Comparison of ENCODE assay signal across 8 mouse cellular contexts in genomic region chr13:31810375-31810692, GRCm38 (mm10). TPM values are rescaled to one million over a fixed set of nuclear protein-coding genes. Genes with fewer than 3 reads are reported as not detected.
DNase-seq lines count a peak whose midpoint lies in the region; ATAC-seq and TF ChIP-seq lines count a peak whose summit lies in the region.

No protein-coding gene starts in this region.

- H3K4me1 ChIP-seq in heart, adult 2 months (ENCODE audit: control insufficient read depth, insufficient read depth, low read length), result peaks cover 2% of the 10 kb centered on the region; the same call in 1 of the 2 replicates
- peaks cover 27% of the 10 kb centered on the region for H3K4me1 ChIP-seq in liver, embryonic 12.5 days

- DNase-seq in heart, adult 2 months, result no peak
- DNase-seq in heart, postnatal 25 days (ENCODE audit: low spot score), result no peak
- peak; percentile 55 for DNase-seq in retina, embryonic 14.5 days (ENCODE audit: low spot score)
- no peak for DNase-seq in retina, postnatal 1 day
- no peak for DNase-seq in urinary bladder, postnatal 10 days (ENCODE audit: low spot score)
- DNase-seq in embryo, embryonic 10.5 days (ENCODE audit: low spot score), result no peak
- DNase-seq in urinary bladder, postnatal 36 days (ENCODE audit: low spot score in 2 of 2), result no peak

- H3K36me3 ChIP-seq in heart, adult 2 months (ENCODE audit: control insufficient read depth, insufficient read depth, low read length), result no peaks in the 10 kb centered on the region
- H3K36me3 ChIP-seq in liver, embryonic 12.5 days, result no peaks in the 10 kb centered on the region

- no peak for TF ChIP-seq POLR2A in heart, adult 2 months (IDR thresholded peaks at IDR 0.05; ENCODE audit: insufficient read depth, low read depth, low read length)

- peak overlapping the region; percentile 54; the same call in 1 of the 2 replicates for H3K4me2 ChIP-seq in liver, embryonic 12.5 days

- no peak for TF ChIP-seq EP300 in heart, adult 2 months (IDR thresholded peaks at IDR 0.05; ENCODE audit: insufficient read depth, low read depth, low read length)

- H3K27me3 ChIP-seq in heart, adult 2 months (ENCODE audit: control insufficient read depth, insufficient read depth, low read length), result peaks cover 18% of the 10 kb centered on the region
- peaks cover 95% of the 10 kb centered on the region for H3K27me3 ChIP-seq in liver, embryonic 12.5 days (replicated peaks)

- intact Hi-C loops in heart, adult 2 months (cut with DNase I), result no loop called here
- intact Hi-C loops in heart, postnatal 25 days (cut with DNase I), result no loop called here

- H3K79me2 ChIP-seq in heart, adult 2 months (replicated peaks; ENCODE audit: control insufficient read depth, insufficient read depth, low read length), result no peaks in the 10 kb centered on the region; the same call in 1 of the 2 replicates

- no peak for TF ChIP-seq CTCF in heart, adult 2 months (IDR thresholded peaks at IDR 0.05)

- H3K9me3 ChIP-seq in liver, embryonic 12.5 days (replicated peaks), result no peaks in the 10 kb centered on the region

- ATAC-seq in liver, embryonic 12.5 days, result no peak

- WGBS in heart, adult 2 months, result 23% methylated on average over 9 of the region's 9 CpGs
- WGBS in liver, embryonic 12.5 days (ENCODE audit: insufficient replicate concordance), result 2% methylated on average over 9 of the region's 9 CpGs

- H3K27ac ChIP-seq in heart, adult 2 months, result peak overlapping the region; percentile 65
- H3K27ac ChIP-seq in liver, embryonic 12.5 days, result no peak overlapping the region

- peak overlapping the region; percentile 79 for H3K9ac ChIP-seq in heart, adult 2 months (ENCODE audit: low read depth, low read length)
- no peak overlapping the region for H3K9ac ChIP-seq in liver, embryonic 12.5 days

- peak overlapping the region; percentile 36 for H3K4me3 ChIP-seq in heart, adult 2 months
- peak overlapping the region; percentile 36; the same call in 1 of the 2 replicates for H3K4me3 ChIP-seq in liver, embryonic 12.5 days

RNA-seq across cellular contexts. Expression of gene Foxc1, which starts 3.9 kb away (rescaled TPM):
- 1 to 10 TPM; 3.8 to 5.8 TPM for total RNA-seq in heart, adult 2 months (2021)
- polyA plus RNA-seq in heart, adult 2 months (2012; rRNA removed), result 1.8 and 2.2 TPM in 2 replicates
- 1 to 10 TPM; 5.1 to 5.8 TPM for total RNA-seq in heart, postnatal 25 days (2021)
- 0.25 and 0.28 TPM in 2 replicates for polyA plus RNA-seq in liver, embryonic 12.5 days (2016; fragmentation: Nextera tagmentation; extraction: Ambion mirVana)
